Mouse (Mus musculus) G1E (cell line): ENCODE results near the gene Rcn1.

ENCODE experiments used
- CTCF ChIP-seq: IDR thresholded peaks from 2 replicates; pipeline ENCODE4 v1.5.1; 2012; ENCODE audit warnings: low read depth, low read length, inconsistent platforms, mixed read lengths
- GATA1 ChIP-seq: IDR thresholded peaks from 2 replicates; pipeline ENCODE4 v1.6.1; 2012; ENCODE audit warnings: borderline replicate concordance, low read length, inconsistent platforms, mixed read lengths
- GATA2 ChIP-seq: IDR thresholded peaks from 2 replicates; pipeline ENCODE4 v1.6.1; 2012; ENCODE audit warnings: low read depth, low read length, inconsistent platforms, borderline replicate concordance
- POLR2AphosphoS5 ChIP-seq: IDR thresholded peaks from 2 replicates; pipeline ENCODE4 v1.6.1; 2012; ENCODE audit warnings: low read depth, low read length, inconsistent platforms; ENCODE audit not compliant: insufficient replicate concordance
- TAL1 ChIP-seq: conservative IDR thresholded peaks from 2 replicates; pipeline ENCODE4 v1.6.1; 2012; ENCODE audit warnings: low read depth, low read length, inconsistent platforms, mixed read lengths

GRCm38 (mm10) chr2:105444072-105444471 is 45.0 kb upstream of the Rcn1 start:
- TF ChIP-seq CTCF (peak; percentile 44; the same call in 1 of the 2 replicates), TAL1 (no peak), GATA1 (no peak), POLR2AphosphoS5 (no peak), GATA2 (no peak)
